Mouse (Mus musculus): ENCODE data around the gene Insm2.

- no peak for TF ChIP-seq CTCF (IDR thresholded peaks at IDR 0.05; ENCODE audit: low read depth, low read length)
- TF ChIP-seq POLR2A (IDR thresholded peaks at IDR 0.05; ENCODE audit: borderline replicate concordance, low read depth, low read length) = no peak
Observed at GRCm38 (mm10) chr12:55566837-55567236, 32.4 kb upstream of the Insm2 start.
